Mouse (Mus musculus) left cerebral cortex, postnatal 14 days (tissue): Measurements from ENCODE around the gene Fsip1. TPM values are rescaled to one million over a fixed set of nuclear protein-coding genes. Genes with fewer than 3 reads are reported as not detected.
A peak's percentile ranks its signal among the peaks of the same experiment; 100 is the strongest.

ENCODE experiments used
- DNase-seq, 2 experiments: peaks; one replicate each; pipeline ENCODE4 v3.0.0; 2021 to 2022; ENCODE audit warnings: low spot score in 2 of 2, mixed read lengths in 1 of 2
- intact Hi-C: fragments of 180-260 bp; cut with DNase I; formaldehyde crosslinking; loops from one replicate; pipeline ENCODE4 v1.15.1; 2025
- total RNA-seq, 2 experiments: library from RNA; stranded (reverse); gene quantifications; 2 replicates each; pipeline ENCODE4 v1.2.3; 2021

Gene Fsip1
- total RNA-seq, 2 experiments from 2014 or later, result 0.66 to 0.77 TPM

DNA sequence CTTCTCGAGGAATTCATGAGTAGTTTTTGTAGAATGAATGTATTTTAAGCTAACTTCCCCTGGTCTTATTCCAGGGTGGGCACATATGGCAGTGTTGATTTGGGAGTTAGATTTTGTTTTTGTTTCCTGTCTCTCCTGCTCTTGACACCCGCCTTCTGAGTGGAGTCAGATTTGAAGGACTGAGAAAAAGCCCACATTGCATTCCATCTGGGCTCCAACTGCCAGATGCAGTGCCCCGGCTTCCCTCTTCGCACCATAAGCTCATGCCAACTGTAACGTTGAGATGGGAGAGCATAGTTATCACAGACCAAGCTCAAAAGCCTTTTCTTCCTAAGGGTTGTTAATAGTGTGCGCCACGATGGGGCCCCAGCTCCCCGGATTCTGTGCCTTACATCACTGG is 5.9 kb upstream of the Fsip1 start:
- intact Hi-C loops, result loop anchor here (2.0 to 10.0 kb wide), 6 partner anchors 76 to 622 kb away; partner anchors contain the start of genes Bub1b, Eif2ak4 and Srp14
- peak; percentile 71 to 76 for DNase-seq

DNA sequence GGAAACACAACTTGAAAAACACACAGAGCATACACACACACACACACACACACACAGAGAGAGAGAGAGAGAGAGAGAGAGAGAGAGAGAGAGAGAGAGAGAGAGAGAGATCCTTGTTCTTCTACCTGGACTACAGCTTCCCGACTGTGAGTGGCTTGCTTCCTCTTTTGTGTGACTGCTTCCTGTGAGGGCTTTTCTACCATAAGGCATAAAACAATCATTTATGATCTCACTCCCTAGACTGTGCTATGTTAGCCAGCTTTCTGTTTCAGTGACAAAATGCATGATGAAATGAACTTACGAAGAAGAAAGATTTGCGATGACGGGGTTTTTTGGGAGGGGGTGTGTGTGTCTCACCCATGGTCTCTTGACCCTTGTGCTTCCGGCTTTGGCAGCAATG is 3.0 kb upstream of the Fsip1 start:
- DNase-seq, result no peak
- intact Hi-C loops, result loop anchor here (5.0 to 10.0 kb wide), 5 partner anchors 128 to 625 kb away; partner anchors contain the start of genes Bub1b, Eif2ak4 and Srp14

DNA sequence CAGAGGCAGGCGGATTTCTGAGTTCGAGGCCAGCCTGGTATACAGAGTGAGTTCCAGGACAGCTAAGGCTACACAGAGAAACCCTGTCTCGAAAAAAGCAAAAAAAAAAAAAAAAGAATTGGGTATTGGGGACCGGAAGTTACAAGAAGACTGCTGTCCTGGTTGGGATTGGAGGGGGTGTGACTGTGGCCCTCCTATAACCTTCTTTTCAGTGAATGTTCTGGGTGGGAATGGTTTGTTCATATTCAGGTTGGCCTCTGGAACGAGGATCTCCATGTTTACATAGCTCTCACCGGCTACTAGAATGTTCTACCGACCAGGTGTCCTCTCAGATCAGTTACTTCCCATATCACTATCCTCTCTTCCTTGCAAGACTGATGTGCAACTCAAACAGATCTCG is 328 bp upstream of the Fsip1 start:
- intact Hi-C loops, result no loop called here
- no peak for DNase-seq

DNA sequence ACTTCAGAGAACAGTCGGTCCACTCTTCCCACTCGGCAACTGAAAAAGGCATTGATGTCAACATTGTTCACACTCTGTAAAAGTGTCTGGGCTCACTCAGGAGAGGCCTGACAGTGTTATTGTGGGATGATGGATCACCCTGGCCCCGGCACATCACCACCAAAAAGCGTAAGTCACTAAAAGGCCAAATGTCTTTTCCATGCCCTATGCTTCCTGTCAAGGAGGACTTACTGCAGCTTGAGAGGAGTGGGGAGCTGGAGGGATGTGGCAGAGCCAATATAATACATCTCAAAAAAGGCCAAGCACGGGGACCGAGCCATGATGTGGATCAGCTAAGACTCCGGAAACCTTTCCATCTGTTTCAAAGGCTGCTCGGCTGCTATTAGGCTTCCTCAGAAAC is 2.2 kb downstream of the Fsip1 start:
- DNase-seq, result no peak
- intact Hi-C loops, result no loop called here

DNA sequence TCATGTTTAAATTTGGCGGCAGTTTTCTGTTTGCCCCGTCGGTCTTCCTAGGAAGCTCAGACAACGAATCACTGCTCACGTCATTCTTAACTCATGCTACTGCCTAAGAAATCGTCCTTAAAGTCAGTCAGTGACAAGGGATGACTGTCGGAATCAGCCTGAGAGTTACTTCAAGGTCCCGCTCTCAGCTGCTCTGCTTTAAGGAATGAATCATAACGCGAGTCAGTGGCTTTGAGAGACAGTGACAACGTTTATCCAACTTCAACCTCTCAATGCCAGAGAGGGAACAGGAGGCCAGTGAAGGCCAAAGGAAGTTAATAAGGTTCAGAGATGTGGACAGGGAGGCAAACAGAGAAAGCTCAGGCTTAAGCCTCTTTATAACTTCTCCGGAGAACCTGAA is 7.8 kb downstream of the Fsip1 start:
- intact Hi-C loops, result loop anchor here (5.0 kb wide), 1 partner anchor 797 kb away; no protein-coding TSS in a partner anchor
- no peak for DNase-seq

DNA sequence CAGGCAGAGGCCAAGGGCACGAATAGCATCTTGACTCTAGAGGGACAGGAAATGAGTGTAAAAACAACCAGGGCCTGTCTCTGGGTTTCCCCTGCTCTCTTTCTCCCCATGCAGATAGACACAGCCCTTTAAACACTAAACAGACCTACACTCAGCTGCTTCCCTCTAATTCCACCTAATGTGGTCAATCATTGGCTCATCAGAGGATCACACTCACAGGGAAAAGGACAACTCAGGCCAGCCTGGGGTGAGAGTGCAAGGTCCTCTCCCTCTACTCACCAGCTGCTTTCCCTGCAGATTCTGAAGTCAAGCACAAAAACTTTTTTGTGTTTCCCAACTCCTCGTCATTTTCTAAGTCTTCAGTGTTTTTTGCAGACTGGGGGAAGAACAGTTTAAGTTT is 8.8 kb downstream of the Fsip1 start:
- intact Hi-C loops, result loop anchor here (5.0 kb wide), 1 partner anchor 796 kb away; no protein-coding TSS in a partner anchor
- no peak for DNase-seq

DNA sequence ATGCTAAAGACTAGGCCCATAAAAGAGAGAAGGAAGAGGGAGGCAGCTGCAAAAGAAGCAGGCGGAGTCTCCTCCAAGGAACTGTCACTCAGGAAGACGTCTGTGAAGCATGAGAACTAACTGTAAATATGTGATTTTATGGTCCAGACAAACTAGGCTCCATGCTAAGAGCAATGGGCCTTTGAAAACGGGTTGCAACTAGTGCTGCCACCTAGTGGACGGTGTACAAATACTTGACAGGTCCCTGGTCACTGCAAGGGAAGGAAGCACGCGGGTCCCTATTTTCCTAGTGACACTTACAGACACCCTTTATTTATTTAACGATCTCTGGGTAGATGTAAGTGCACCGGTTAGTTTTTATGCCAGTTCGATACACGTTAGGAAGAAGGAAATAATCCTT is 10.9 kb downstream of the Fsip1 start:
- intact Hi-C loops, result loop anchor here (2.0 to 5.0 kb wide), 2 partner anchors 45 to 794 kb away; no protein-coding TSS in a partner anchor
- DNase-seq, result peak; percentile 59 to 85

DNA sequence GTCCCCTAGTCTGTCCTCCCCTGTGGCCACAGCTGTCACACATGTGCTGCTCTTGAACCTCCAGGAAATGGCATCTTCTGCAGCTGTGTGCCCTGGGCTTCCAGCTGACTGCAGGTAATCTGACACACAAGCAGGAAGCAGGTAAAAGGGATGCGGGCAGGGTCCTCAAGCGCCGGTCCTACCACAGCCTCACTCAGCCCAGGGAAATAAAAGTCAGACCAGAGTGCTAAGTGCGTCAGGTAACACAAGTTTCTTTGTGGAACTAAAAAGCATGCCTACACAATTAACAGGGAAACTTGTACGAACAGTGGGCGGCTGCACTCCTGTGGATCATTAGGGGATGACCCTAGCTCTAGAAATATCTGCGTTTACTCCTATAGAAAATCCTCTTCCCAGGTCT is 20.6 kb downstream of the Fsip1 start:
- intact Hi-C loops, result no loop called here
- no peak for DNase-seq

DNA sequence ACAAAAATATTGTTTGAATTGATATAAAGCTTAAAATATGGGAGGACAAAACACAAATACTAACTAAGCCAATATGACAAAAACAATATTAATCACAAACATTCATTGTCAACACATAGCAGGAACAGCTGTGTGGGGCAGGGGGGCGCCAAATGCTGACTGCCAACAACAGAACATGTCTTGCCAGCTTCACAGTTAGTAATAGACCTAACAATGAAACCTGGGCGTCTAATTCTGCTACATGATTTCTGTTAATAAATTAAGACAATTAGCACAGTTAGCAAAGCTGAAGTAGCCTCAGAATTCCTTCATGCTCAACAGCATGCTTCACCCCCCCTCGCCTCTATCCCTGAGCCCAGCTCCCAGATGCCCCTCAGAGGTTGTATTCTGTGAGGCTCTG is 21.2 kb downstream of the Fsip1 start:
- intact Hi-C loops, result no loop called here
- DNase-seq, result no peak

DNA sequence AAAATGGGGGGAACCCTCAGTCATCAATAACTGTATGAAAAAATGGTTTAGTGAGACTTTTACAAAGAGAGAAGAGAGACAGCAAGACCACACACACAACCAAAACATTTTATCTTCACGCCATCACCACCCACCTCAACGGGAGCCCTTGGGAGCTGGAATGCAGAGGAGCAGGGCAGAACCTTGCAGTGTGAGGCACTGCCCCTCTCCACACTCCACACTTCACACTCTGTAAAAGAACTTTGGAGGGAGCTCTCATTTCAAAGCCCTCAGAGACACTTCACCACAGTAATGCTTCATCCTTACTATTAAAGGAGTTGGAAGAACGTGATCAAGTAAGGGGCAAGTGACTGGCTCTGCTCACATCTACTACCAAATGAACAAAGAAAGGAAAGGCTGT is 26.2 kb downstream of the Fsip1 start:
- intact Hi-C loops, result no loop called here
- no peak for DNase-seq

DNA sequence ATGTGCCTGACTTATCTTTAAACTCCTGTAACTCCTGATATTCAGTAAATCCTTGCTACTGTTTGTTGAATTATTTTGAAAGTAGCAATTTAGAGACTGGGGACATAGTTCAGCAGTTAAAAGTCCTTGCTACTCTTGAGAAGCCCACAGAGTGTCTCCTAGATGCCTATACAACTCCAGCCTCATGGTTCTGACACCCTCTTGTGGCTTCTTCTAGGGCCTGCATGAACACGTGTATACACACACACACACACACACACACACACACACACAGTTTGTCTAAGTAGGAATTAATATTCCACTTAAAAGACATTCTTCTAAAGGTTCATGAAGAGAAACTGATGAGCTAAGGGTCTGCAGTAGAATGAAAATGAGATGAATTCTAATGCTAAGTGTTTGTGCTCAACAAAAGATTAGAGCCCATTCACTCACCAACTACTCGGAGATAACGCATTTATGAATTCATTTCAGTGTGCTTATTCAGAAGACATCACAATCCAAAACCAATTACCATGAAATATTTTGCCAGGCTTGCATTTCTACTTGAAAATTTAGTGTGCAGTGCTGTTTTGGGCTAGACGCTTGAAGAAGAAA is 28.2 kb downstream of the Fsip1 start:
- no peak for DNase-seq
- intact Hi-C loops, result no loop called here

DNA sequence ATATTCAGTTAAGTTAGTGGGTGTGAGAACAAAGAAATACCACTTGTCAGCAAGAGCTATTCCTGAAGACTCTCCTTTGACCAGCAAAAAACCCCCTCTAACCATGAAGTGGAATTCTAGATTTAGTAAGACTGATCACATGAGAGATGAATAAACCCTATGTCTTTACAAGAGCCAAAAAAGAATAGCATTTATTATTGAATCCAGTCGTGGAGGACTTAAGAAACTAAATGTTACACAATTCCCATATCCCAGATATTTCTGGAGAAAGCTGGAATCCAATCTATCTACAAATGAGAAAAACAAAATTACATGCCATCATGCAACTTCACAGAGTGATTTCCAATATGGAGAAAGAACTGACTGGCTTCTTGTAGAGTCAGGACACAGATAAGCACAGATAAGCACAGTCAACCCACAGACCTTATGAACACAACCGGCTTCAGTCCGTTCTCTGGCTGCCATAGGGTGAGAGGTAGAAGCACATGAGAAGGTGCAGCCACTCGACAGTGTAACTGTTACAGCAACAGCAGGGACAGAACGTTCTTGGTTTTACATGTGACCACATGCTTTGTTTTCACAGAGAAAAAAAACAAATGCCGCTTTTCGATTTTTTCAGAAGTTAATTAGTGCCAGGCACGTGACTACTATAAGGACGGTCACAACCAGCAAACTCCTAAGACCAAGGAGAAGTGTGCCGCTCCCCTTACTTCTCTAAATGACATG is 31.3 kb downstream of the Fsip1 start:
- intact Hi-C loops, result no loop called here
- DNase-seq, result no peak

DNA sequence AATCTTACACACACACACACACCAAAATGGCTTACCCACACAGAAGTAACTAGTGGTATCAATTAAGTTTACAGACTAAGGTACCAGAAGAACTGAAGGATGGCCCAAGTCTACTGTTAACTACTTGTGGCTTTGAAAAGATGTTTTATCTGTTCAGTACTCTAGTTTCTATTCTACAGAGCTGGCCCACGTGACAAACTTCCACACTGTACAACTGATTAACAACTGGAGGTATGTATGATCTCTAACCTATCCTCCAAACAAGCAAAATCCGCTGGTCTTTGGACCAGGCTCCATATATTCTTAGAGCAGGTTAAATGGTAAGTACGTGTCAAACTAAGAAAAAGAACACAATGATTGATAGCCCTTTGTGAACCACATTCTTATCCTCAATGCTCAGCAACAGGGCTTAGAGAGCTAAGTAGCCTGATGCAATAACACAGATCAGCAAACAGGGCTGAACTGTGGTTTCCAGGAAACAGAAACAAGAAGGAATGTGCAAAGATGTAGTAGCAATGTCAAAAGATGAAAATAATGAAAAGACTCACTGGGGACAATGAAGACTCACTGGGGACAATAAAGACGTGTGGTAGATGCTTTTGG is 38.7 kb downstream of the Fsip1 start:
- DNase-seq, result no peak
- intact Hi-C loops, result no loop called here

DNA sequence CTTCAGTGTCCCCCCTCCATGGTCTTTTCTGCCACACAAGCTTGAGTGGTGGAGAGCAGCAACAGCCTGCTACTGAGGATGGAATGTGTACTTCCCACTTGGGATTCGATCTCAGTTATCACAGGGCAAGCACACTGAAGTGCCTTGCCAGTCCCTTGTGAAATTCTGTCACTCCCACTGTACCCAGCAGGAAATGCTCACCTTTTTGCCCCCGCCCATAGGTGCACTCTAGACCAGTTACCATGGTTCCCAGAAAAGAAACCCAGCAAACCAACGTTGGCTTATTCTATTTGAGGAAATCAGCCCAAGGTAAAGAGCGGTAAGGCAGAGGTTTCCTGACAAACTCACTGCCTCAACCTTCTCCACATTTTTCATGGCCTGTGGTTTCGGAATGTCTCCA is 47.1 kb downstream of the Fsip1 start:
- no peak for DNase-seq
- intact Hi-C loops, result no loop called here

DNA sequence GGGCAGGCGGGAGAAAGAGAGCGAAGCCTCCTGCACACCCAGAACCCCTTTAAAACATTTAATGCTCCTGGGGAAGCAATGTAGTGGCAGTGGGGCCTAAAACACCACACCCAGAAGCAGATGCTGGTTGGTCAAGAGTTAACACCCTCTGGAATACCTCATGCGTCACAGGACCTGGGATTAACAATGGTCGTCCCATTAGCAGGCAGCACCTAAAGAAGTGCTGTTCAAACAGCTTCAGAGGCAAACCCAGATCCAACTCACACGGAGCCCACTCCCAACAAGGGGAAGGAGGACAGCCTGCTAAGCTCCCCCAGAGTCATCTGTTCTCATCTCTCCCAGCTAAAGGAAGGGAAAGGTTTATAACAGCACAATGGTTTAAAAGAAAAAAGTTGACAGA is 48.1 kb downstream of the Fsip1 start:
- intact Hi-C loops, result no loop called here
- no peak for DNase-seq

DNA sequence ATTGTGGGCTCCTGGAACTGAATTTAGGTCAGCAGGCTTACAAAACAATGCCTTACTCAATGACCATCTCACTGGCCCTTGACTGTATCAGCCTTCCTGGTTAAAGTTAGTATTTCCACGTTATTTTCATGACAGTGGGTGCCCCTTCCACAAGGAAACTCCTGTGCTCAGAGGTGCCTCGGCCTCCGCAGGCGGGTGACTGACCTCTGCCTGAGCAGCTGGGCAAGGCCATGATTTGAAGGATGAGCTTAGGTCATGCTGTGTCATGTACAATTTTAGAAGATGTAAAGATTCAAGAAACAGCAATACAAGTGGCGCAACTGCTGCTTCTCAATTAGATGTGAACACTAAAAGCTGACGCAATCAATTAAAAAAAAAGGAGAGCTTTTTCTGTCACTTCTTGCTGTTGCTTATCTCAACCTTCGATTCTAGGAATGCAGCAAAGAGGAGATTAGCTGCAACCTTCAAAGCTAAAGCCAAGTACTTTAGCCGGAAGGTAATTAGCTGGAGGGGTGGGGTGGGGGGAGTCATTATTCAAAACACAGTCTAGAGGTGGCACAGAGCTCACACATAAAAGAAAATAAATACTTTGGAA is 50.7 kb downstream of the Fsip1 start:
- DNase-seq, result no peak
- intact Hi-C loops, result no loop called here

DNA sequence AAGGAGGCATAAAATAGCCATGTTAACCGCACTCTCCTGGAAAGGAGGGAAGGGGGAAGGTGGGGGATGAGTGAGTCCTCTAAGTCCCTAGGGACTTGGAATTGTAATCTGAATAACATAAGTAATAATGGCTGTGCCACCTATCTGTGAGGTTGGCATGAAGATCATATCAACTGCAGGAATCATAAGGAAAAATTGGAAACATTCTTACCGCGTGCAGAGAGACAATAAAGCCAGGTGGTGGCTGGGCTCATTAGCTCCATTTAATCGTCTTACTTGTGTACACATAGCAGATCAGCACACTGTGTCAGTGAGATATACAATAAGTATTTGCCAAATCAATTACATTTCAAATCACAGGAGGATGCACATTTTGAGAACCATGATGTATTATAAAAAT is 52.1 kb downstream of the Fsip1 start:
- intact Hi-C loops, result no loop called here
- no peak for DNase-seq

DNA sequence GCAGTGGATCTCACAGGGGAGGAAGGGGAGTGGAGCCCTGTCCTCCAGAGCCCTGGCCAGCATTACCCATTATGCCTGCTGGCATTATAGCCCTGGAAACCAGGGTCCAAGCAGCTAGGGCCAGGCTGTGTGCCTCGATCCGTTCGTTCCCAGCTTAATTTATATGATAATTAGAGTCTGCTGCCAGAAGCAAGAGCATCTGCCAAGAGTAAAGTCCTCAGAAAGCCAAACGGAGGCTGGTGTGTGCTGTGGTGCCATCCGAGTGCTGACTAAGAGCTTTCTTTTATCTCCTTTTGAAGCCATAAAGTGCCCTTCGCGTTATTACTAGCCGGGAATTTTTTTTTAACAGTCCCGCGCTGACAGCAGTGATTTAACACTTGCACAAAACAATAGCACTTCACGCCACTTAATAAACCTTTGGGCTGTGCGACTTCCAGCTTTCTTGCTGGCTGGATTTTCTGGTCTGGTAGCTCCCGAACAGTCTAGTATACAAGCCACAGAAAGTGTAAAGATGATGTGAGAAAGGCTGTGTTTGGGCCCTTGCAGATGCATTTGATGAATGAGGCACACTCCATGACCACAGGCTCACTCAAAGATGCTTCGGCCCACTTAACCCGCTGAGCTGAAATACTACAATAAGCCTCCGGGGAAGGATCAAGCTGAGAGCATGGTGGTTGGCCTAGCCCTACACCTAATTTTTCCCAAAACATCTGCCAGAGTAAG is 52.9 kb downstream of the Fsip1 start:
- intact Hi-C loops, result no loop called here
- DNase-seq, result peak; percentile 41 to 48

DNA sequence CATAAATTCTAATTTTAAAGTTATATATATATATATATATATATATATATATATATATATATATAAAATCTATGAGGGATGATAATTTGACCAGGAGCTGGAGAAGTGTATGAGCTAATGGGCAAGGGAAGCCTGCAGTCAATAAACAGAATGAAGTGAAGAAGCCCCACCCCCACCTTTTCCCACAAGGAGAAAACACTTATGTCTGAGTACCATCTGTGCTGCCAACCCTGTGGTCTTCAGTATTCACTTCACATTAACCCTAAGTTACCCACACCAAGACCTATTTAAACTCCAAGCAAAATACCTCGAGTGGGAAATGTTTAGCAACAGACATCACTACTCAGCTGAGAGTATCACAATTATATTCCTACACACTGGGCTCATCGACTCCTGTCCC is 53.8 kb downstream of the Fsip1 start:
- intact Hi-C loops, result no loop called here
- no peak for DNase-seq

DNA sequence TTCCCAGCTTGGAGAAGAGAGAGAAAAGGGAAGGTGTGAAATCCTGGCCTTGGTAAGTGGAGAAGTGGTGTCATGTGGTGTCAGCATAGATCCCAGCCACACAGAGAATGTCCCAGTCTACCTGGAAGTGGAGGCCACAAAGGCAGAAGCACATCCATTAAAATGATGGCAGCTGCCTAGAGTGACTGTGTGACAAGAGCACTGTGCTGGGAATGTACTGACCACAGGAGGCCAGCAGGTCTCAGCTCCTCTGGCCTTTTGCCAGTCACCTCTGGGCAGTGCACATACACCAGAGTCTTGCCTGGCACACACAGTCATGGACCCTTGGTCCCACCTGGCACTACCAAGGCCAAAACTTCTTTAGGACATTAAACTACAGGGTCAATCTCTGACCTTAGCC is 54.8 kb downstream of the Fsip1 start:
- no peak for DNase-seq
- intact Hi-C loops, result loop anchor here (2.0 kb wide), 1 partner anchor 45 kb away; no protein-coding TSS in a partner anchor
